In the genomic region with DNA sequence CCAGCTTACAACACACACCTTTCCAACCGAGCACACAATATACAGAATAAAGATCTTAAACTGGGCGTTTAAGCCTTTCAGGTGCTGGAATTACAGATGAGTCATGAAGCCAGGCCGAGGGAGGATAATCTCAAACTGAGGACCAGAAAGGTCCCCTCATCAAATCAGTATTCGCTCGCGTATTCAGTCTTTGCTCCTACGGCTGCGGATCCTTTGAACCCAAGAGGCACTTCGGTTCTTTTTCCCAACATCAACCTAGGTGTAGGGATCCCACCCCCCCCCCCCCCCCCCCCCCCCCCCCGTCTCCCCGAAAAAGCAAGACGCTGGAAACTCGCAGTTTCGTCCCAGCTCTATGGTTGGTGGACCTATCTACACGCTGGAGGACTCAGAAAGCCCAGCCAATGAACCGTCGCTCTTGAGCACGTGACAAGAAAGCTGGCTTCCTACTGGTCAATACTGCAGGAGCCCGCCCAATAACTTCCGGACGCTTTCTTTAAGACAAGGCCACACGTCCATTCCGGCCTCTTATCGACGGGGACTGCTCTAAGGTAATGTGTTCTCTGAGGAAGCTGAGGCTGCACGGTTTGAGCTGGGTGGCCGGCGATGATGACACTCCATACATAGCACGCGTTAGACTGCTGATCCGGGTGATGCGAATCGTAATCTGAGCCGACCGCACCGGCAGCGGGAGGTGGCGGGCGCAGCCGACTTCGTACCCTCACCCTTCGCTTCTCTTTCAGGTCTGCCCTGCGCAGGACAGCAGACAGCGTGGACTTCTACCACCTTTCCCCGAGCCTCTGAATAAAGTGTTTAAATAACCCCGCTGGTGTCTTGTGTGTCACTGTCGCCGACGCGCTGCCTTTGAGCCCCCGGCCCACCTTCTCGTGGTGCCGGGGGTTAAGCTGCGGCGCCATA, we compare ENCODE assay signal across 8 mouse cellular contexts. TPM values are rescaled to one million over a fixed set of nuclear protein-coding genes. Genes with fewer than 3 reads are reported as not detected.
DNase-seq lines count a peak whose midpoint lies in the region; ATAC-seq and TF ChIP-seq lines count a peak whose summit lies in the region.

No protein-coding gene starts in this region.

- TF ChIP-seq CTCF in ES-Bruce4 (IDR thresholded peaks at IDR 0.05; ENCODE audit: low read depth, low read length): no peak
- no peak for TF ChIP-seq CTCF in liver, postnatal 0 days (IDR thresholded peaks at IDR 0.05; ENCODE audit: low read depth)

- ATAC-seq in cerebellum, adult (ENCODE audit: insufficient number of reproducible peaks, low FRiP score, low TSS enrichment): peak; percentile 96
- ATAC-seq in forebrain, embryonic 13.5 days: peak; percentile 98
- peak; percentile 97 for ATAC-seq in liver, postnatal 0 days
- ATAC-seq in neural tube, embryonic 14.5 days (ENCODE audit: low read depth): peak; percentile 99

- H3K27me3 ChIP-seq in ES-Bruce4 (ENCODE audit: control insufficient read depth, insufficient read depth, low read length, poor library complexity, severe bottlenecking): no peaks in the 10 kb centered on the region
- no peaks in the 10 kb centered on the region for H3K27me3 ChIP-seq in forebrain, embryonic 13.5 days
- H3K27me3 ChIP-seq in liver, postnatal 0 days (ENCODE audit: insufficient read depth, low read length): no peaks in the 10 kb centered on the region
- H3K27me3 ChIP-seq in neural tube, embryonic 14.5 days (ENCODE audit: control insufficient read depth, insufficient read depth, low read length): no peaks in the 10 kb centered on the region

- peak; percentile 54; the same call in 1 of the 2 replicates for TF ChIP-seq EP300 in ES-Bruce4 (IDR thresholded peaks at IDR 0.05; ENCODE audit: insufficient read depth, low read depth, low read length)
- peak; percentile 38; the same call in 1 of the 2 replicates for TF ChIP-seq EP300 in liver, postnatal 0 days (IDR thresholded peaks at IDR 0.05; ENCODE audit: low read depth)

- peak overlapping the region; percentile 95 for H3K9ac ChIP-seq in ES-Bruce4 (ENCODE audit: low read depth, poor library complexity, severe bottlenecking)
- H3K9ac ChIP-seq in forebrain, embryonic 13.5 days: peak overlapping the region; percentile 99
- peak overlapping the region; percentile 86 for H3K9ac ChIP-seq in liver, postnatal 0 days (replicated peaks)
- peak overlapping the region; percentile 99 for H3K9ac ChIP-seq in neural tube, embryonic 14.5 days (replicated peaks; ENCODE audit: low read depth, low read length)

- intact Hi-C loops in heart, postnatal 10 days (cut with DNase I): no loop called here

- peak; percentile 100 for TF ChIP-seq POLR2A in ES-Bruce4 (IDR thresholded peaks at IDR 0.05; ENCODE audit: insufficient read depth, low read length)

- under 1% methylated on average over 50 of the region's 55 CpGs for WGBS in forebrain, embryonic 13.5 days
- under 1% methylated on average over 53 of the region's 55 CpGs for WGBS in large intestine, adult 2 months
- WGBS in liver, postnatal 0 days (ENCODE audit: insufficient replicate concordance): under 1% methylated on average over 52 of the region's 55 CpGs
- WGBS in neural tube, embryonic 14.5 days: under 1% methylated on average over 52 of the region's 55 CpGs

- H3K9me3 ChIP-seq in ES-Bruce4 (replicated peaks; ENCODE audit: control insufficient read depth, insufficient read depth, low read length, poor library complexity, severe bottlenecking): no peaks in the 10 kb centered on the region
- H3K9me3 ChIP-seq in forebrain, embryonic 13.5 days (replicated peaks): no peaks in the 10 kb centered on the region
- H3K9me3 ChIP-seq in liver, postnatal 0 days (ENCODE audit: low read length): no peaks in the 10 kb centered on the region
- no peaks in the 10 kb centered on the region for H3K9me3 ChIP-seq in neural tube, embryonic 14.5 days (ENCODE audit: control insufficient read depth, low read length)

- peak overlapping the region; percentile 82 for H3K4me2 ChIP-seq in forebrain, embryonic 13.5 days
- H3K4me2 ChIP-seq in liver, postnatal 0 days (ENCODE audit: low read depth, low read length): peak overlapping the region; percentile 89
- H3K4me2 ChIP-seq in neural tube, embryonic 14.5 days (ENCODE audit: low read depth, low read length): peak overlapping the region; percentile 90

- H3K4me3 ChIP-seq in ES-Bruce4 (ENCODE audit: low read depth, low read length): peak overlapping the region; percentile 95
- peak overlapping the region; percentile 94 for H3K4me3 ChIP-seq in forebrain, embryonic 13.5 days
- H3K4me3 ChIP-seq in liver, postnatal 0 days (ENCODE audit: low read depth, low read length): peak overlapping the region; percentile 92
- peak overlapping the region; percentile 98 for H3K4me3 ChIP-seq in neural tube, embryonic 14.5 days (ENCODE audit: low read depth, low read length)

- peak overlapping the region; percentile 95 for H3K27ac ChIP-seq in ES-Bruce4 (ENCODE audit: insufficient read depth, low read length)
- H3K27ac ChIP-seq in forebrain, embryonic 13.5 days: peak overlapping the region; percentile 98
- peak overlapping the region; percentile 94 for H3K27ac ChIP-seq in liver, postnatal 0 days (ENCODE audit: low read depth)
- peak overlapping the region; percentile 96 for H3K27ac ChIP-seq in neural tube, embryonic 14.5 days (ENCODE audit: low read depth, low read length)

- H3K4me1 ChIP-seq in ES-Bruce4 (ENCODE audit: control insufficient read depth, insufficient read depth, low read length): peaks cover 4% of the 10 kb centered on the region
- peaks cover 9% of the 10 kb centered on the region; the same call in 1 of the 2 replicates for H3K4me1 ChIP-seq in forebrain, embryonic 13.5 days
- H3K4me1 ChIP-seq in liver, postnatal 0 days (ENCODE audit: insufficient read depth): peaks cover 5% of the 10 kb centered on the region; the same call in 1 of the 2 replicates
- 0 out of 2 replicates have a peak, but pooled peaks cover 8% of the 10 kb centered on the region for H3K4me1 ChIP-seq in neural tube, embryonic 14.5 days (ENCODE audit: control insufficient read depth, insufficient read depth, low read length)

- H3K36me3 ChIP-seq in ES-Bruce4 (ENCODE audit: control insufficient read depth, insufficient read depth, low read length, poor library complexity, severe bottlenecking): 0 out of 2 replicates have a peak, but pooled peaks cover 4% of the 10 kb centered on the region
- H3K36me3 ChIP-seq in forebrain, embryonic 13.5 days (ENCODE audit: poor library complexity, severe bottlenecking): no peaks in the 10 kb centered on the region
- H3K36me3 ChIP-seq in liver, postnatal 0 days (replicated peaks; ENCODE audit: insufficient read depth, low read length): 0 out of 2 replicates have a peak, but pooled peaks cover 2% of the 10 kb centered on the region
- no peaks in the 10 kb centered on the region for H3K36me3 ChIP-seq in neural tube, embryonic 14.5 days (ENCODE audit: control insufficient read depth, insufficient read depth, low read length)

- peak; percentile 97 for DNase-seq in heart, postnatal 10 days
- DNase-seq in large intestine, adult 2 months (ENCODE audit: low read depth, low spot score): peak; percentile 95
- DNase-seq in liver, postnatal 0 days: peak; percentile 92
- peak; percentile 88 for DNase-seq in testis, postnatal 10 days (ENCODE audit: low spot score)

RNA-seq across cellular contexts. Expression of a gene that starts 13.0 kb away (rescaled TPM):
- polyA plus RNA-seq in ES-Bruce4 (2011; ENCODE audit: insufficient read depth, insufficient read length, low read depth, missing spikeins): 9.4 and 10.1 TPM in 2 replicates
- polyA plus RNA-seq in forebrain, embryonic 13.5 days (2015; fragmentation: Nextera tagmentation; extraction: Ambion mirVana): 5.6 and 6.3 TPM in 2 replicates
- total RNA-seq in heart, postnatal 10 days (2021): 10 to 100 TPM in 1 of 2 experiments, 1 to 10 TPM in 1; 8.9 to 10.5 TPM
- polyA plus RNA-seq in large intestine, adult 2 months (2012; rRNA removed): 11.8 and 26.1 TPM in 2 replicates
- polyA plus RNA-seq in liver, postnatal 0 days (2015; fragmentation: Nextera tagmentation; extraction: Ambion mirVana): 1.9 and 2.9 TPM in 2 replicates
- polyA plus RNA-seq in neural tube, embryonic 14.5 days (2014; fragmentation: Nextera tagmentation; extraction: Ambion mirVana): 7.4 and 7.6 TPM in 2 replicates

Comparison
In these comparisons a context has a peak if more than half of its experiments do, and no peak if none do; other contexts are left out.
1. Peak in every context shown above with its lines: DNase-seq, ATAC-seq, H3K4me3 ChIP-seq and H3K27ac ChIP-seq.